Mouse (Mus musculus): ENCODE measurements around the gene Uba1.

Gene Uba1

DNA sequence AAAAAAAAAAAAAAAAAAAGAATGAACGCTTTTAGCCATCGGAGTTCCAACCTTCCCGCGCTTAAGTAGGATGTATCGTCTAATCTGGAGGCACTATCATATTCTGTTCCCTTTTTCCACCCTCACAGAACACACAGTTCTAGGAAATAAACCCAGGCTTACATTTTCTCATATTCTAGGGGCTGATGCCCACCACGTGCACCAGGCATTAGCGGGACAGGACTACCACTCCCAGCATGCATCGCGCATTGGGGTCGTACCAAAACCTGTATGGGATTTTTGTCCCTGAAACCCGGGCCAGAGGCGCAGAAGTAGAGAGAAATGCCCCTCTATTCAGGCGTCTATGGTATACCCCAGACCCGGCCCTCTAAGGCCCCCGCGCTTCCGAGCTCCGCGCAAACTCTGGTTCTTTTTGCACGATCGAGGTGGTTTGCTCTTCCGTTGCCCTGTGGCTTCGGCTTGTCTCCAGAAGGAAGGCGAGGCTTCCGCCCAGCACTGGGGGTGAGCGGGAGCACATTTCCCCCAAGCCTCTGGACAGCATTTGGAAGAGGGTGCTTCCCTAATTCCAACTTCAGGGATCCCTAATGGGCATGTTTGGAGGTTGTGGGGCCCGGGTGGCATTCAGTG is at the start of gene Uba1:
Gene Uba1 (plus strand): TSS at position 301 of the 627 bp plus-strand sequence.
- peak; percentile 68 for DNase-seq

DNA sequence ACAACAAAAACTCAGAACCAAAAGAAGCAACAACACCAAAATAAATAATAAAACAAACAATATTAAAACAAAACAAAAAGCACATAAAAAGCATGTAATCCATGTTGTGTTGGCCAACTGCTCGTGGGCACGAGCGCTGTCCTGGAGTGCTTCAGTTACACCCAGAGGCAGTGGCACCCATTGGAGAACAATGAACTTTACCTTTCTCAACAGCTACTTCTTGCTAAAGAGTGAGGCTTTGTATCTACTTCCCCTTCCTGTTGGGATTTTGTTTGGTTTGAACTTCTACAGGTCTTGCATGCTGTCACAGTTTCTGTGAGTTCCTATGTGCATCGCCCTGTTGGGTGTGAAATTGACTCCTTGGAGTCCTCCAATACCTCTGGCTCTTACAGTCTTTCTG is 49.6 kb upstream of the Uba1 start:
- no peak for DNase-seq

DNA sequence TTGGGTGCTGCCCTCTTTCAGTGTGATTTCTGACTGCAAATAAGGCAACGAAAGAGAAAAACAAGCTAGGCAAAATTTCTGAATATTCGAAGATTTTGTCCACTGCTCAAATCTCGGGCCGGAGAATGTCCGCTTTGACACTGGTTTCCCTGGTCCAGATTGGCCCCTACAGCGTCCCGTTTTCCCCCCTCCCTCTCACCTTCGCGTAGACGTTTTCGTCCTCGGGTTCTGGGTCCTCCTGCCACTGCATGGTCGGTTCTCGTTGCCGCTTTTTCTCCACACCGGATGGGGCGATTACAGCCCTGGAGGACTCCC is 41.3 kb upstream of the Uba1 start:
- DNase-seq = no peak

DNA sequence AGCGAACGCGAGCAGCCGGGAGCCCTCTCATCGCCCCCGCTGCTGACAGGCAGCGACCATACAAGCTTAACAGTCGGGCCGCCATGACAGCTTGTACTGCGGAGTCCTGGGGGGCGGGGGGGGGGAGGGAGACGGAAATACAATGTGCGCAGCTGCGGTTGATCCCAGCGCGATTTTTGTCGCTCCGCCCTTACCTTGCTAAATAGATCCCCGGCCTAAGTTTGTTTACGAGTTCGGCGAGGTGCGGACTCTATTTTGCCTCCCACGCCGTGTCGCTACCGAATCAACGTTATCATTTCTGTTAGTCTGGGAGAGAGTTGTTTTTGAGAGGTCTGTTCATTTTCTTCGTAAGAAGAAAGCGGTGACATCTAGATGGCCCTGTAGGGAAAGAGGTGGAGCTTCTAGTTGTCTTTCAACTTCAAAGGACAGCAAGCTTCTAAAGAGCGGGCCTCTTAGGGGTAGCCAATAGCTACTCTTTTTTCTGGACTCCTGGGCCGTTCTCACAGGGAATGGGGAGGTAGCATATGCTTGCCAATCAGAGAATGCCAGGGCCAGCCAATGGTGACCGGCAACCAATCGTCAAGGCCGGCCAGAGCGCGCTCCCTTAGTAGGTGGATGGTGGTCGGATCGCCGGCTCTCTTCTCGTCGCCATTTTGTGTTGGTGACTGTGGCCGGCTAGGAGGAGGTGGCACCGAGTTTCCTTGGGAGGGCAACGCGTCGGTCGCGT is 40.8 kb upstream of the Uba1 start, which contains the start of the genes Rbm10 and Ndufb11:
Gene Rbm10 (plus strand): TSS at position 328 of the 727 bp plus-strand sequence.
Gene Ndufb11 (minus strand): TSS at position 444 of the 727 bp plus-strand sequence.
- peak; percentile 74 for DNase-seq

DNA sequence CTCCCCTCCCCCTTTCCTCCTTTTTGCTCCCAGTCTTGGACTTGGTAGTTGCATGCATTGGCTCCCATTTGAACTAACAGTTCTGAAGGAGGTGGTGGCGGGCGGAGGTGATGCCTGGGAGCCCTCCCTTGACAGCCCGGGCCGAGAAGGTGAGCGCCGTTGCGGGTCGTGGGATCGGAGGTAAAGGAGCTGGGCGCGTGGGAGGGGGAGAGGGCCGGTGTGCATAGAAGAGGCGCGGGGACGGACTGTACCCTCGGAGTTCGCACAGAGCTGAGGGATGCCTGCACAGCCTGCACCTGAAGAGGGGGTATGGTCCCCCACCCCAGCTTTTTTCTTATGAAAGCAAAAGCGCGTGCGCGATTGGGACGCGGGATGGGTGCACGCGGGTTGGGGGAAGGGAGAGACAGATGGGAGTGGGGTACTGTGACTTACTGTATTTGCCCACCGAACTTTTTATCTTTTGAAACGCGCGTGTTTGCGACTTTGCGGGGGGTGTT is 40.2 kb upstream of the Uba1 start:
- peak; percentile 12 for DNase-seq

DNA sequence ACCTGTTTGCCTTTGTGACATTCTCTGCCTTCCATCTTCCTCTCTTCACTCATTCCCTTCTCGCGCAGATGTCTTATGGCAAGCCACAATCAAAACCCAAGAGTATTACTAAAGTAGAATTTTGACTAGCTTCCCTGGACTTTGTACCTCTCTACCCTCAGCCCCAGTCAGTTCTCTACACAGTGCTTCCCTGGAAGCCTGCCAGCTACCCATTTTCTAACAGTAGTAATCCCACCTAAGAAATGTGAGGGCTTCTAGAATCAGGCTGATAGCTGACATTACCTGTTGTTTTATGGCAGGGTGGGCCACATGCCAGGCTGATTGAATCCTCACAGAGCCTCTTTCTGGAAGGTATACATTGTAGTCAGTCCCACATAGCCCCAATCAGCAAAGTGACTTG is 20.0 kb upstream of the Uba1 start:
- DNase-seq = no peak

DNA sequence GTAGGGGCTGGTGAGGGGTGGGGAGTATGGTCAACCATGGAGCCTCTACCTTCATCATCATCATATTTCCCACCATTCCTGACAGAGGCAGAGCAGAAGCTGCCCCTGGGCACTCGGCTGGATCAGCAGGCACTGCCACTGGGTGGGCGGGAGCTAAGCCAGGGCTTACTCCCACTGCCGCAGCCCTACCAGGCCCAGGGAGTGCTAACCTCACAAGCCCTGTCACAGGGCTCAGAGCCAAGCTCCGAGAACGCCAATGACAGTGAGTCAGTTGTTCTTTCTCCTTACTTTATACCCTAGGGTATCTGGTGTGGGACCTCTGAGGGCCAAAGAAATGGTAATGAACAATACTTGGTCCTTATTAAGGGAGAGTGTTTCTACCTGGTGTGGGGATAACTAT is 13.3 kb upstream of the Uba1 start:
- DNase-seq = no peak

DNA sequence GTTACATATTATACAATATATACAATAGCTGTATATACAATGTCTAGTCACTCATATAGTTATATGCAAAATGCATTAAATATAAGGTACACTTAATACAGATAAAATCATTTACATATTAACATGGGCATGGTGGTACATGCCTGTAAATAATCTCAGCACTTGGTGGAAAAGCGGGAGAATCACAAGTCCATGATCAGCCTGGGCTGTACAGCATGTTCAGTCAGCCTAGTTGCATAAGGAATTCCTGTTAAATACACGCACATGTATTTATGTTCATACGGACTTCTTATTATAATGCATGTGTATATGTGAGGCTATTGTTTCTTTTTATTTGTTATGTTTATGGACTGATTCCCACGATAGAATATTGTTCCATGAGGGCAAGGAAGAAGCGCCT is 533 bp upstream of the Uba1 start:
- DNase-seq = no peak

DNA sequence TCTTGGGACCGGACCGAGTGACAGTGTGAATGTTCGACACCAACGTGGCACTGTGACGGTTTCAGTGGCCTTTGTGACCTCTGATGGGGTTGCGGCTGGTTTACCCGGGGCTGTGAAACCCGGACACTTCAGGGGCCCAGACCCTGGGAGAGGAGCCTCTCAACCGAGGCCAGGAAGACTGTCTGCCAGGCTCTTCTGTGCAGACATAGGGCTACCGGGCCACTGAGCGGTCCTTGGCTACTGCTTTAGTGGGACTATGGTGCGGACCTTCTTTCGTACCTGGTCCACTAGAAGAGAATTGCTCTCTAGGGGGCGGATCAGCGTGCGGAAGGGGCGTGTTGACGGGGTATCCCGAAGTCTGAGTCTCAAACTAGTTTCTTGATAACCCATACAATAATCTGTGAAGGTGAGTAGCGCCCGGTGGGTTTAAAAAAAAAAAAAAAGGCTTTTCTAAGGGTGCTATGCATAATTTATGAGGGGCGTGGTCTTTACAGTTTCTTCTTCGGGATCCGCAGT is 823 bp downstream of the Uba1 start:
- DNase-seq = no peak

DNA sequence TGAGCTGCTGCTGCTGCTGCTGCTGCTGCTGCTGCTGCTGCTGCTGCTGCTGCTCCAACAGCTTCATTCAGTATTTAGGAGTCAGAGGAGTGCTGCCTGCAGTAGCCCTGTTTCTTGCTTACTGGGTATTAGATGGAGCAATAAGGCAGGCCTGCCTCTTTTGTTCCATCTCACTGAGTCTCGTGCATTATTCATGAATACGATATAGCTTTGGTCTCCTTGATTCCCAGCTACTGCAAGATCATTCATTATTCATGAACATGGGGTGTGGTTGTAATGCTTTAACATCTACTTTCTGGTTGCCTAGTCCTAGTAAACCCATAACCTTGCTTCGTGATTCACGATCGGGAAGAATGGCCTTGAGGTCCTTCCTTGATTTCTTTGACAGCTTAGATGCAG is 4.2 kb downstream of the Uba1 start:
- no peak for DNase-seq

DNA sequence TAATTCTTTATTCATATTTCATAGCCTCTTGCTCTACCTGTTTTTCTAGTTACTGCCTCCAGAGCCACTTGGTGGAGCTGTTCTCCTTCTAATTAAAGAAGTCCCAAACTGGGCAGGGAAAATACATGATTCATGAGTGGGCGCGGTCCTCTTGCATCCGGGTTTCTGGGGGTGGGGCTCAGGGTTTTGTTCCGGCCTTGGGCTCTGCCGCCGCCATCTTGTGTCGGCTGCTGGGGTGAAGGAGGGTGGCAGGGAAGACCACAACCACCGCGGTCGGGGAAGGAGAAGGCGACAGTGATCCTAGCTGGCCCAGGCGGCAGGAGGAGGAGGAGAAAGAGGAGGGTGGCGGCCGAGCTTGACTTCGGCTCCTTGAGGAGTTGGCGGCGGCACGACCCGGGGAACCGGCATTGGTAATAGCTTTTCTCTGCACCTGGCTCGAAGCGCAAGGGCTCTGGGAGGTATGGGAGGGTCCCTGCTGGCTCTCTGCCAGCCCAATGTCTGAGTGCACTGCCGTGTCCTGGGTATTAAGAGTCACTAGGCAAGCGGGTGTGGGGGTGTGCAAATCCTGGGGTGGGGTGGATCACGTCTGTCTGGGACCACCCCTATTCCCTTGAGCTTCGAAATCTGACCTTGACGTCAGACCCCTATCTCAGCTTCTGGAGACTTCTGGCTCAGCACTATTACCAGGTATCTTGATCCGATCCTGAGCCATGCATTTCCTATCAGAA is 4.8 kb downstream of the Uba1 start:
- DNase-seq = peak; percentile 86

DNA sequence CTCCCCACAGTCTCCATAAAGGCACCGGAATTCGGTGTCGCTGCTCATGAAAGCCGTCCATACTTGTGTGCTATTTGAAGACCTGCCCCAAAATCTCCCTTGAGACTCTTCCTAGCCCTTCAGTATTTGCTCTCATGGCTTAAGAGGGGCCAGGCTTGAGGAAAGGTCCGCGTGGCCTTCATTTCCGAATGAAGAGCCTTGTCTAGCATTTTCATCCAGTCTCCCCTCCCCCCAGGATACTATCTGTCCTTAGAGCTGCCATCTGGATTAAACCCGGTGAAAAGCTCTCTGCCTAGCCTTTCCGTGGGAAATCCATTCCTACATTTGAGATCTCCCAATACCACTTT is 5.3 kb downstream of the Uba1 start:
- no peak for DNase-seq

DNA sequence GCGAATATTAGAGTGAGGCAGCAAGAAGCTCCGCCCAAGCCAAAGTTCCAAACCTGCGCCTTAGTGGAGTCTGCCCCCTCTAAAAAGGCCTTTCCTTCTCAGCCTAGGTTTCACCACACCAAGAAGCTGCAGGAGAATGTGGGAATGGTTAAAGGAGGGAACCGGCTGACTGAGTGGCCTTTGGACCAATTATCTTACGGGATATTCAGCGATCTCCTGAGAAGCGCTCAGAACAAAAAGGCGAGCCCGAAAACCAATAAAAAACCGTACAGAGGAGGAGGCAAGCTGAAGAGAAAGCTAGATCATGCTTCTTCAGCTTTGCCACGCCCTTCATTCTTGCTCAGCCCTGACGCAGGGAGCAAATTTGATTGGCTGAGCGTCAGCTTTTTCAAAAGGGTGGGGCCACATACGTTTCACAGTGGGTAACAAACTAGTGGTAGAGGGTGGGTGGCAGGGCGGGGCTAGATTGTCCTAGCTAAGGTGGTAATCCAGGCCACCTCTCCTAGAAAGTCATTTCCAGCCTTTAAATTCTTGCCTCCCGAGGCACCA is 29.5 kb downstream of the Uba1 start, which contains the start of gene Cdk16:
Gene Cdk16 (plus strand): TSS at position 436 of the 549 bp plus-strand sequence.
- peak; percentile 86 for DNase-seq

DNA sequence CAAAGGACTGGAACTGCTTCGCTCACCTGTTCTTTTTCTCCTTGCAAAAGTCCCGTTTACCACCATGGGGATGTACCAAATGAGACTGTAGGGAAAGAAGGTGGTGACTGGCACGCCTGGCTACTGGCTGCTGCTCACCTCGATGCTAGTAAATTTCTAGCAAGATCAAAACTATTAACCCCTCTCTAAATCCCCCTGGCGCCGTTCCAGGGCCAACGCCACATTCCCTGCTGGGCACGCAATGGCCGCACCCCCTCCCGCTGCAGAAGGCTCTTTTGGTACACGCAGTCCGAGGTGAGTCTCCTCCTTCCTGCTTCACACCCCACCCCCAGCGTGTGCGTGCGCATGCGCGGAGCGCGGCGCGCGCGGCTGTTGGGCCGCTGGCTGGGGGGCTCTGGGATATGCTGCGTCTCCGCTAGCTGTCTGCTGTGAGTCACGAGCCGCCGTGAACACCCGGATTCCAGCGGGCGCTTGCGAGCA is 30.0 kb downstream of the Uba1 start:
- peak; percentile 76 for DNase-seq

DNA sequence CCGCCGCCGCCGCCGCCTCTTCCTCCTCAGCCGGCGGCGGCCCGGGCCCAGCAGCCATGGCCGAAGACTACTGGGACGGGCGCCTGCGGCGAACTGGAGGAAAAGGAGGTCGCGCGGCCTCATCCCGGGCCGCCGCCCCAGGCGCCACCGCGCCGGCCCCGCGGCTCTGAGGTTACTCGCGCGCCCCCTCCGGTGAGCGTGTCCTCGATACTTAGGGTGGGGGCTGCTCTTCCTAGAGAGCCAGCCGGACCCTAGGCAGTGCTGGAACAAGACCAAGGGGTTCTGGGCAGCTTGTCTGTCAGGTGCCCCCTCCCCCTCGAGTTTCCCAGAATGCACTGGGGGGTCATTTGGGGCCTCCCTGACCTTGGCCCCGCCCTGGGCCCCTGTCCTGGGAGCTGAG is 30.5 kb downstream of the Uba1 start:
- peak; percentile 57 for DNase-seq

DNA sequence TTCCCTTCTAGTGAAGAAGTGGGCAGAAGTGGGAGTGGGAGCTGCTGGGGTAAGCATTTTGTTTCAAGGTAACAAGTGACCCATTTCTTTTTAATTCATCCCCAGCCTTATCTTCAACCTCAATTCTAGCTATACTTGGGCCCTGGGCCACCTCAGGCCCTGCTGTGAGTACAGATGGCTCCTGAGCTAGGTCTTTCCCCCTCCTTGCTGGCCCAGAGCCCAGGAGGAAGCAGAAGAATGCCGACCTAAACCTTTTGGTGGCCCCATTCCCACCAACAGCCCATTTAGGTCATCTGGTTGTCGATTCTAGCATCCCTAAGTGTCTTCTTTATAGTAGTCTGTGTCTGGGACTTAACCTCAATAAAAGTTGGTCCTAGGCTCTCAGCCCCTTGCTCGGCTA is 33.4 kb downstream of the Uba1 start:
- DNase-seq = no peak

DNA sequence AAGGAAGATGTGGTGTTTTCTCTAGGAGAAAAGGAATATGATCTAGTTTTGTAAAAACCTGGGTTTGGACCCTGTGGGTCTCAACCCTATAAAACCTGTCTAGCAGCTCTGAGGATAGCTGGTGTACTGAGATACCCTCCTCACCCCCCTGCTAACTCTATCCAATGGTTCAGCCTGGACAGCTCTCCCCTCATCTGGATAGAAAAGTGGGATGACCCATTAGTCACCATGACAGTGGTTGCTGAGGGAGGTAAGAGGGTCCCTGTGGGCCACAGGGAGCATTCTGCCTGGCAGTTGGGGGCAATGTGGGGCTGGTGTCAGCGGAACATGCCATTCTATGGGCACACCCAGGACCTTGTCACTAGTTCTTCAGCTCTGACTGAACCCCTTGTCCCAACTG is 34.5 kb downstream of the Uba1 start:
- no peak for DNase-seq

DNA sequence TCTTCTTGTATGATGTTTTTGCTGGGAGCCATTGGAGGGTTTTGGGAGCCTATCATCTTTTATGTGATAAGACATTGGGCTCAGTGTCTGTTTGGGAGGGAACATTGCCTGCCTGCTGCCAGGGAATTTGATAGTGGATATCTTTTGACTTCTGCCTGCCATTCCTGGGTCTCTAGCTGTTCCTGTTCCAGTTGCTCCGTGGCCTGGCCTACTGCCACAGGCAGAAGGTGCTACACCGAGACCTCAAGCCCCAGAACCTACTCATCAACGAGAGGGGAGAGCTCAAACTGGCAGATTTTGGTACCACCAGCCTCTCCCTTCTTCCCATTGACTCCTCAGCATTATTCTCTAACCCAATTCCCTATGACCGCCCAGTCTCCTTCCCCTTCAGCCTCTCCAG is 37.7 kb downstream of the Uba1 start:
- no peak for DNase-seq

DNA sequence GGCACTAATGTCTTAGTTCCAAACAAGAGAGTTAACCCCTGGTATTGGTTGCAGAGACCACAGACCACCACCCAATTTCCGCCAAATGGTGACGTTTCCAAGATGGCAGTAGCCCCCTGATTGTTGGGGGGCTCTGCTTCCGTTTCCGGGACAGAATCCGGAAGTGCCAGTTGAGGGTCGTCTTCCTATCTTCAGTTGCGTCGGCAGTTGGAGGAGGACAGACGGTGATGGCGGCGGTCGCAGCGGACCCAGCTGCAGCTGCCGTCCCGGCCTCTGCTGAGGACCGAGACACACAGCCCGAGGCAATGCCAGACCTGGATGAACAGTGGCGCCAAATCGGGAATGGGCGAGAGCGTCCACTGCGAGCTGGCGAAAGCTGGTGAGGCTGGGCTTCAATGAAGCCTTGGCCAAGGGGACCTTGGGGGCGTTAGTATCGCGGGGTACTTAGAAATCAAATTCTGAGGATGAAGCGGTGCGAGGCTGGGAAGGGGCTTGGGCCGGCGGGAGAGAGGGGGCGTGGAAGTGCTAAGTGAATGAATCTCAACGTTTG is 45.7 kb downstream of the Uba1 start, which contains the start of gene Usp11:
Gene Usp11 (plus strand): TSS at position 166 of the 550 bp plus-strand sequence.
- peak; percentile 20 for DNase-seq

DNA sequence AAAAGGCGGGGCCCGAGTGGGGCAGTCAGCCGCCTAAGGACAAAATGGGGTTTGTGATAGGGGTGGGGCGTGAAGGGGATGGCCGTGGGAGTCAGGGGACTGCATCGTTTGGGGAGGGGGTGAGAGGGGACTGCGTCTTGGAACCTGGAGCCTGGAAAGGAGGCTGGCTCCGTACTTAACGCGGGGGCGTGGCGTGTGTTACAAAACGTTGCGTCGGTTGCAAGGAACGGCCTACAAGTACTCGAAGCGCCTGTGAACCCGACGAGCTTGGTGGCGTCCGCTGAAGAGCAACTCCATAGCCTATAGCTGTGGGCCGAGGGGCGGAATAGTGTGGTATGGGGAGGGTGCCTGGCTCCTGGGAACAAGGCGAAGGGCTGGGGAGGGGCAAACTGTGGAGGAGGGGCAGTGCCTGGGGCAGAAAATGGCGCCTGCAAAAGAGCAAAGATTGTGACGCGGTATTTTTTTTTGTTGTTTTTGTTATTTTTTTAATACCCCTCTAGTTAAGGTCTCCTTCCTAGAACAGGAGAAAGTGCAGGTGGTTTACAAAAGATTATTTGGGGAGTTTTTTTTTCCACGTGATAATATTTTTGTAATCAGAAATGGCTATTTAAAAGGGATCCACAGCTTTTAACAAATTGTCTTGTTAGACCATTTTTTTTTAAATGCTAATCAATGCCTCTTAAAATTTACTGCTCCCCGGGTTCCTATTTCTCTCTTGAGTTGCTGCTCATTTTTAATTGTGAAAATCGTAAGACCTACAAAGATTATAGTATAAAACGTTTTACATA is 46.4 kb downstream of the Uba1 start:
- DNase-seq = peak; percentile 75

DNA sequence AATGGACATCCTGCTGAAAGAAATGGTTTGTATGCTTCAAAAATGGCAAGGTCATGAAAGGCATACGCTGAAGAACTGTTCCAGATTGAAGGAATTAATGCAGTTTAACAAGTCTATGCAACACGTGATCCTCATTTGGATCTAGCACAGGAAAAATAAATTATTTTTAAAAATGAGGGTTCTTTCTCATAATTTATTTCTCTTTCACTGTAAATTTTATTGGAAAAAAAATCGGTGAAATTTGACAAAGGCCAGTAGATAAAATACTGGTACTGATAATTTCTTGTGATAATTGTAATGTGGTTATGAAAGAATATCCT is 46.9 kb downstream of the Uba1 start:
- DNase-seq = no peak

DNA sequence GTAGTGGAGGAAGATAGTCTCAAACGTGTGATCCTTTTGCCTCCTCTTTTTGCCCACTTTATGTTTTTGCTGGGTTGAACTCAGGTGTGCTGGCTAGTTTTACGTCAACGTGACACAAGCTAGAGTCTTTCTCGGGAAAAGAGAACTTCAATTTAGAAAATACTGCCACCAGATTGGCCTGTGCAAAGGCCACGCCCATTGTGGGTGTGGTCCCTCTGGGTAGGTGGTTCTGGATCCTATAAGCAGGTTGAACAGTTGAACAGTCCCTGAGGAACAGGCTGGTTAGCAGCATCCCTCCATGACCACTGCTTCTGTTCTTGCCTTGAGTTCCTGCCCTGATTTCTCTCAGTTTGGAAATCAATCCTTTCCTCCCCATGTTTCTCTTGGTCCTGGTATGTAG is 70.6 kb downstream of the Uba1 start:
- no peak for DNase-seq

Measured in lung, postnatal 14 days (tissue).